Mouse (Mus musculus) neural tube, embryonic 14.5 days (tissue): ENCODE measurements around the gene Plekhm1. TPM values are rescaled to one million over a fixed set of nuclear protein-coding genes. Genes with fewer than 3 reads are reported as not detected.

ENCODE experiments used
- ATAC-seq: fragments of 200-750 bp; cut with Nextera tagmentation; 2 replicates; pipeline ENCODE4 v1.8.0; 2017; ENCODE audit warnings: low read depth, mild to moderate bottlenecking, moderate TSS enrichment, moderate library complexity
- H3K27ac ChIP-seq: fragments of 300-500 bp; sonication (generic); 2 replicates; pipeline ENCODE4 v1.5.1; 2014; ENCODE audit warnings: low read depth, mild to moderate bottlenecking, control low read depth, low read length, moderate library complexity, mixed read lengths
- H3K27me3 ChIP-seq: fragments of 300-500 bp; sonication (generic); 2 replicates; pipeline ENCODE4 v1.6.1; 2014; ENCODE audit warnings: low read length; ENCODE audit not compliant: control insufficient read depth, insufficient read depth
- H3K36me3 ChIP-seq: fragments of 300-500 bp; sonication (generic); 2 replicates; pipeline ENCODE4 v1.6.1; 2014; ENCODE audit warnings: low read length, mixed read lengths; ENCODE audit not compliant: control insufficient read depth, insufficient read depth
- H3K4me1 ChIP-seq: fragments of 300-500 bp; sonication (generic); 2 replicates; pipeline ENCODE4 v1.6.1; 2014; ENCODE audit warnings: low read length; ENCODE audit not compliant: control insufficient read depth, insufficient read depth
- H3K4me2 ChIP-seq: fragments of 300-500 bp; sonication (generic); 2 replicates; pipeline ENCODE4 v1.6.1; 2014; ENCODE audit warnings: mild to moderate bottlenecking, low read depth, low read length, control low read depth
- H3K4me3 ChIP-seq: fragments of 300-500 bp; sonication (generic); 2 replicates; pipeline ENCODE4 v1.5.1; 2014; ENCODE audit warnings: low read depth, low read length, control low read depth, mixed read lengths
- H3K9ac ChIP-seq: fragments of 300-500 bp; sonication (generic); replicated peaks from 2 replicates; pipeline ENCODE4 v1.6.1; 2014; ENCODE audit warnings: low read depth, mild to moderate bottlenecking, control low read depth, low read length, mixed read lengths
- H3K9me3 ChIP-seq: fragments of 300-500 bp; sonication (generic); 2 replicates; pipeline ENCODE4 v1.6.1; 2016; ENCODE audit warnings: low read length; ENCODE audit not compliant: control insufficient read depth
- WGBS: fragments of 180-500 bp; shearing (Covaris S2); extraction: QIAGEN DNeasy Blood & Tissue Kit; methylation state at CpG from one replicate; pipeline ENCODE4 v1.1.7; 2014; 5-methylcytosine and 5-hydroxymethylcytosine counted together
- polyA plus RNA-seq: library from polyadenylated mRNA; unstranded; fragments of >200 nt; fragmentation: Nextera tagmentation; extraction: Ambion mirVana; gene quantifications from 2 replicates; pipeline ENCODE4 v1.2.1, GENCODE M21; 2014

Gene Plekhm1
- polyA plus RNA-seq, 1 experiment from 2014 or later: 9.5 TPM

GRCm38 (mm10) chr11:103402198-103402597, 10.3 kb downstream of the Plekhm1 start:
- Histone ChIP-seq H3K9ac (no peak overlapping the region), H3K4me1 (no peaks in the 10 kb centered on the region), H3K27me3 (no peaks in the 10 kb centered on the region), H3K4me2 (no peak overlapping the region), H3K9me3 (no peaks in the 10 kb centered on the region), H3K4me3 (no peak overlapping the region), H3K27ac (no peak overlapping the region), H3K36me3 (0 out of 2 replicates have a peak, but pooled peaks cover 3% of the 10 kb centered on the region)
- WGBS: 70% methylated on average over 2 of the region's 2 CpGs
- no peak for ATAC-seq

- Histone ChIP-seq H3K9ac (no peak overlapping the region), H3K4me3 (no peak overlapping the region), H3K27me3 (no peaks in the 10 kb centered on the region), H3K4me1 (no peaks in the 10 kb centered on the region), H3K27ac (no peak overlapping the region), H3K36me3 (peaks cover 18% of the 10 kb centered on the region), H3K4me2 (no peak overlapping the region), H3K9me3 (no peaks in the 10 kb centered on the region)
- no peak for ATAC-seq
- 91% methylated on average over 4 of the region's 4 CpGs for WGBS
Observed at GRCm38 (mm10) chr11:103399986-103400385, 12.5 kb downstream of the Plekhm1 start.

- Histone ChIP-seq H3K36me3 (peaks cover 27% of the 10 kb centered on the region), H3K27ac (no peak overlapping the region), H3K27me3 (no peaks in the 10 kb centered on the region), H3K4me2 (no peak overlapping the region), H3K9ac (no peak overlapping the region), H3K4me1 (no peaks in the 10 kb centered on the region), H3K4me3 (no peak overlapping the region), H3K9me3 (no peaks in the 10 kb centered on the region)
- ATAC-seq: no peak
- WGBS: 93% methylated on average over 3 of the region's 3 CpGs
Observed at GRCm38 (mm10) chr11:103399050-103399449, 13.4 kb downstream of the Plekhm1 start.

GRCm38 (mm10) chr11:103396682-103397081, 15.8 kb downstream of the Plekhm1 start:
- H3K4me2 ChIP-seq: no peak overlapping the region
- H3K9ac ChIP-seq: no peak overlapping the region
- H3K4me1 ChIP-seq: no peaks in the 10 kb centered on the region
- no peaks in the 10 kb centered on the region for H3K27me3 ChIP-seq
- no peak for ATAC-seq
- peaks cover 39% of the 10 kb centered on the region for H3K36me3 ChIP-seq
- H3K27ac ChIP-seq: no peak overlapping the region
- 89% methylated on average over 4 of the region's 4 CpGs for WGBS
- no peak overlapping the region for H3K4me3 ChIP-seq
- H3K9me3 ChIP-seq: no peaks in the 10 kb centered on the region

GRCm38 (mm10) chr11:103396236-103396635, 16.3 kb downstream of the Plekhm1 start:
- Histone ChIP-seq H3K4me3 (no peak overlapping the region), H3K27ac (no peak overlapping the region), H3K4me2 (no peak overlapping the region), H3K27me3 (no peaks in the 10 kb centered on the region), H3K9ac (no peak overlapping the region), H3K9me3 (no peaks in the 10 kb centered on the region), H3K36me3 (peaks cover 39% of the 10 kb centered on the region), H3K4me1 (no peaks in the 10 kb centered on the region)
- WGBS: over 99% methylated on average over 4 of the region's 4 CpGs
- ATAC-seq: no peak

- no peak for ATAC-seq
- H3K4me1 ChIP-seq: no peaks in the 10 kb centered on the region
- WGBS: 92% methylated on average over 7 of the region's 7 CpGs
- peaks cover 43% of the 10 kb centered on the region for H3K36me3 ChIP-seq
- H3K4me2 ChIP-seq: no peak overlapping the region
- no peak overlapping the region for H3K27ac ChIP-seq
- H3K4me3 ChIP-seq: no peak overlapping the region
- no peak overlapping the region for H3K9ac ChIP-seq
- no peaks in the 10 kb centered on the region for H3K27me3 ChIP-seq
- no peaks in the 10 kb centered on the region for H3K9me3 ChIP-seq
Observed at GRCm38 (mm10) chr11:103394604-103395003, 17.9 kb downstream of the Plekhm1 start.

- Histone ChIP-seq H3K4me2 (no peak overlapping the region), H3K36me3 (peaks cover 43% of the 10 kb centered on the region), H3K9ac (no peak overlapping the region), H3K27me3 (no peaks in the 10 kb centered on the region), H3K4me1 (no peaks in the 10 kb centered on the region), H3K27ac (no peak overlapping the region), H3K9me3 (no peaks in the 10 kb centered on the region), H3K4me3 (no peak overlapping the region)
- 95% methylated on average over 7 of the region's 7 CpGs for WGBS
- ATAC-seq: no peak
Observed at GRCm38 (mm10) chr11:103394025-103394424, 18.5 kb downstream of the Plekhm1 start.

- H3K27me3 ChIP-seq: no peaks in the 10 kb centered on the region
- ATAC-seq: no peak
- H3K36me3 ChIP-seq: peaks cover 11% of the 10 kb centered on the region
- 91% methylated on average over 7 of the region's 7 CpGs for WGBS
- no peak overlapping the region for H3K27ac ChIP-seq
- no peak overlapping the region for H3K4me3 ChIP-seq
- H3K9ac ChIP-seq: no peak overlapping the region
- no peak overlapping the region for H3K4me2 ChIP-seq
- no peaks in the 10 kb centered on the region for H3K9me3 ChIP-seq
- H3K4me1 ChIP-seq: no peaks in the 10 kb centered on the region
Observed at GRCm38 (mm10) chr11:103387870-103388526, 24.5 kb downstream of the Plekhm1 start.

- no peaks in the 10 kb centered on the region for H3K4me1 ChIP-seq
- H3K4me3 ChIP-seq: no peak overlapping the region
- no peak overlapping the region for H3K9ac ChIP-seq
- no peak for ATAC-seq
- 90% methylated on average over 9 of the region's 9 CpGs for WGBS
- H3K4me2 ChIP-seq: no peak overlapping the region
- H3K36me3 ChIP-seq: peaks cover 7% of the 10 kb centered on the region
- H3K27me3 ChIP-seq: no peaks in the 10 kb centered on the region
- H3K9me3 ChIP-seq: no peaks in the 10 kb centered on the region
- no peak overlapping the region for H3K27ac ChIP-seq
Observed at GRCm38 (mm10) chr11:103386827-103387226, 25.7 kb downstream of the Plekhm1 start.
